Mouse (Mus musculus) thymus, postnatal 0 days (tissue): ENCODE results near the gene D630003M21Rik. TPM values are rescaled to one million over a fixed set of nuclear protein-coding genes. Genes with fewer than 3 reads are reported as not detected.

ENCODE experiments used
- DNase-seq: peaks from one replicate; pipeline ENCODE4 v3.0.0-alpha.2; 2015; ENCODE audit warnings: low spot score
- polyA plus RNA-seq: library from polyadenylated mRNA; unstranded; fragments of >200 nt; fragmentation: Nextera tagmentation; extraction: Ambion mirVana; gene quantifications from 2 replicates; pipeline ENCODE4 v1.2.1, GENCODE M21; 2015

Gene D630003M21Rik
- polyA plus RNA-seq, 1 experiment from 2014 or later: 0.47 TPM

DNA sequence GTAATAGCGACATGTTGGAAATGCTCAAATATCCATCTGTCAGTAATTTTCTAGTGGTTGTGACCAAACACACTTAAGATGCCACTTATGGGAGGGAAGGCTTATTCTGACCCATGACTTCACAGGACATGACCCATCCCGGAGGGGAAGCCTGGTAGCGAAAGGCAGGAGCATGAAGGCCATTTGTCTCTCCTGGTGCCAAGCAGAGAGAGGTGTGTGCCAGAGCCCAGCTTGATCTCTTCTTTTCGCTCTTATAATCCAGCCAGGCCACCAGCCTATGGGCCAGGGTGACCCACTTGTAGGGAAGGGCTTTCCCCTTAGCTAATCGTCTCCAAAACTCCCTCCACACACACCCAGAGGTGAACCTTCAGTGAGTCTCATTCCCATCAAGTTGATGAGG lies 9.1 kb upstream of the D630003M21Rik start:
- DNase-seq: no peak

DNA sequence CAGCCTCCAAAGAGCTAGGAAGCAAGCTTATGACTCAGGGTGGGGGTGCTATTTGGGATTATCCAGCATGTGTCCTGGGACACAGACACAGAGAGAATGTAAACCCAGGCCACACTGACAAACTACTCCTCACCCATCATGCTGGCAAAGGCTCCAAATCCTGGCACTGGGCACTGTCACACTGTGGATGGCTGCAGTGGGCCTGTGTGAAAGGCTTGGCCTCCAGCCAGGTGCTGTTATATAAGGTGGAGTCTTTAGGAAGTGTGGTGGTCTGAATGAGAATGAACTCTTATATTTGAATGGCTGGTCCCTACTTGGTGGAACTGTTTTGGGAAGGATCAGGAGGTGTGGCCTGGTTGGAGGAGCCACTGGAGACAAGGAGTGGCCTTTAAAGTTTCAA lies 7.7 kb upstream of the D630003M21Rik start:
- DNase-seq: no peak

DNA sequence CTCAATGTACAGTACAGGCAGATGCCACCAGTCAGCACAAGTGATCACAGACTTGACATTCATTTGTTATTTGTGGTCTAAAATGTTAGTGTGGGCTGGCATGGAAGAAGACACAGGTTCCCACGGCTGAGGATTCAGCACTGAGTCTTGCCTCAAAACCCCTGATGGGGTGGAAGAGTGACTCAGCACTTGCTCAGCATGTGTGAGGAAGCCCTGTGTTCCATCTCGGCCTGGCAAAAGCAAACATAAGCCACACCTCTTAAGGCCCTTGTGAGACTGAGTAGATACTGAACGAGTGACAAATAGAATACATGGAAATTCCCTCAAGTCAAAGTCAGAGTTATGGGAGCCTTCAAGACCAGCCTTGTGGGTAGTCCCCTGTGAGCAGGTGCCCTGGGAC lies 4.1 kb upstream of the D630003M21Rik start:
- DNase-seq: no peak

DNA sequence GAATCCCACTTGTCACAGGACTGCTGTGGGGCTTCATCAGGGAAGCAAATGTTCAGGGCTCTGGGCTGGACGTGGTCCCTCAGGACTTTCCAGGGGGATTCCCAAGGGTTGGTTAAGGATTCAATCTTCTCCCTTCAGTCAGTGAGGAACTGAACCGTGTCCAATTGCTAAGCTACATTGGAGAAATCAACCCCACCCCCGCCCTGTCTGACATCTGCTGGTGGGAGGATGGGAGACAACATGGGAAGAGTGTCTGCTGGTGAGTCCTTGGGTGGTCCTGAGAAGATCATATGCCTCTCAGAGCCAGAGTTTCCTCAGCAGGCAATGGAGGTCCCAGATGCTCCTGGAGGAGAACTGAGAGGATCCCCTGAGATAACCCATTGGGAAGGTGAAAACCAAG lies 3.4 kb upstream of the D630003M21Rik start:
- DNase-seq: no peak

DNA sequence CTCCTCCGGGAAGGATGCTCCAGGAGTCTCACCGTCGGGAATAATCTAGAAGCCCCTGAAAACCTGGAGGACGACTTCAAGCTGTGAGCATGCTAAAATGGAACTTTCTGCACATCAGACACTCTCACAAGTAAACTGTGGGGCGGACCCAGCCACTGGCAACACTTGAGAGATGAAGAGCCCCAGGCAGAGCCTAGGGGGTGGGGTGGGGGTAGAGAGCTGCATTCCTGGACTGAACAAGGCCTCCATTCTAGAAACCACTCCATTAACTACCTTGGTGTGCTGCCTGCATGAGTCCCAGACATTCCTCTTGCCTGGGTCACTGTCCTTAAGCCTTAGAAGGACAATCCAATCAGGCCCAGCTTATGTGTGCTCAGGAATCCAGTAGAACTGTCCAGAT lies 2.0 kb upstream of the D630003M21Rik start:
- no peak for DNase-seq

DNA sequence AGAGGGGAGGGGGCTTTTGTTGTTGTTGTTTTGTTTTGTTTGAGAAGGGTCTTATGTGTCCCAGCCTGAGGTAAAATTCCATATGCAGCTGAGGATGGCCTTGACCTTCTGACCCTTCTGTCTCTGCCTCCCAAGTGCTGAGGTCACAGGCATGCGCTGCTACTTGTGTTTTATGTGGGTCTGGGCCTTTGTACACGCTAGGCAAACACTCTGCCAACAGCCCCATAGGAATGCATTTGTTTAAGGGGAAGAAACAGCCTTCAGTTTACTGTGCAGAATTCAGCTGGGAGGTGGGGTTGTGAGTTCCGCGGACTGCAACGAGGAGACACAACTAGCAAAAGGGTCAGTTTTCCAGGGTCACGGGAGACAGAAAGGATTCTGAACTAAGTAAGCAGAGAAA lies 1.6 kb upstream of the D630003M21Rik start:
- DNase-seq: no peak

DNA sequence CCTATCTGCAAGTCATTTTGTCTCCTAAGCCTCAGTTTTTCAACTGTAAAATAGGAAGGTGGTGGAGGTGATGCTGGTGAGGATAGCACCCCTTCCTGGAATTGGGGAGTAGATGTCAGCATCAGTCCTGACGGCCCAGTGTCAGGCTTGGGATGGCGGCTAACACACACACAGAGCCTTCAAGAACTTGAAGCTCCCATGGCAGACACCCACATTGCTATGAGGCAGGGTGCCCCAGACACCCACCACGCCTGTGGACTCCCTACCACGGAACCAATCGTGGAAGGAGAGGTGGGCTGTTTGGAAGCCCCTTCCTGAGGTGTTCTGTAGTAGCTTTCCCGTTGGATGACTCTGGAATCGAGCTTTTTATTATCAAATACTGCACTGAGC lies 476 bp upstream of the D630003M21Rik start:
- no peak for DNase-seq

DNA sequence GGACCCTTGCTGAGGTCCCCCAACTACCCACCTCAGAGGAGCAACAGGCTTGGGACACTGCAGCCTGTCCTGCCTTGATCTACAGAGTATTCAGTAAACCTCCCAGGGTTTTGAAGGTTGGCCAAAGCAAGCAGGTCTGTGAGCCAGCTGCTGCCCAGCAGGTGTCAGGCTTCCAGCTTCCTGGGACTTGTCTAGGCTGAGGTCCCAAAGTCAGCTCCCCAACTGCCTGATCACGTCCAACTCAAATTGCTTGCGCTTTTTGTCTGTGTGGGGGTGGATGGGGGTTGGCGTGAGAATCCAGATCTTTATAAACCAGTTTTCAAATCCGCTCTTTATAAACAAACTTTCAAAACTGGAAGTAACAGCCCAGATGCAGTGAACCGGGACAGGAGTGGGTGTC lies 3.7 kb downstream of the D630003M21Rik start:
- DNase-seq: no peak

DNA sequence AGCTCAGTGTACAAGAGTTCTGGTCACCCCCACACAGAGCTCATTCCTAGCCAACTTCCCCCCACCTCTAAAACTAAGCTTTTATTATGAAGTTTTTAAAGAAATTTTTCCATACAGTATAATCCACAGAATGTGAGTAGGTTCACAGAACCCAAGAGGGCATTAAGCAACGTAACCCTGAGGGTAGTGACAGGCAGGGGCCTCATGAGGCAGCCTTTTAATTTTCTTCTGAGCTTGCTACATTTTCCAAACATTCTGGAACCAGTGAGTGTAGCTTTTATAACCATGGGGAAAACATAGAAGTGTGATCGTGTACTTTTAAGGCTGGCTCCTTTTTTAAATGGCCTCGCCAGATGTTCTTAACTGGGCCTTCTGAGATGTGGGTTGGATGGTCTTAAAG lies 5.5 kb downstream of the D630003M21Rik start:
- no peak for DNase-seq

DNA sequence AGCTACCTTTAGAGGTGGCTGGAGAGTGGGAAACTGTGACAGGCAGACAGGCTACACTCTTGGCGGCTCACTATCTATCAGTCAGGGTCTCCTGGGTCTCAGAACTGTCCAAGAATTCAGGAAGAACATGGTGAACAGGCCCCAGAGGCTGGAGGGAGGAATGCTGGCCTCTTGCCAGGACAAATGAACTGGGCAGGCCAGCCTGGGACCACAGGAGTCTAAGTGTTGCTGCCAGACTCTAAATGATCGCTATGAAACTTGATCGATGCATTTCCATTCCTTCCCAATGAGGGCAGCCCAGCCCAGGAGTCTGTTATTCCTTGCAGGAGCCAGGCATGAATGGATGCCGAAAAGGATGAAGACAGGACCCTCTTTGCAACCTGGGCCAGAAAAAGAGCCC lies 6.4 kb downstream of the D630003M21Rik start:
- no peak for DNase-seq

DNA sequence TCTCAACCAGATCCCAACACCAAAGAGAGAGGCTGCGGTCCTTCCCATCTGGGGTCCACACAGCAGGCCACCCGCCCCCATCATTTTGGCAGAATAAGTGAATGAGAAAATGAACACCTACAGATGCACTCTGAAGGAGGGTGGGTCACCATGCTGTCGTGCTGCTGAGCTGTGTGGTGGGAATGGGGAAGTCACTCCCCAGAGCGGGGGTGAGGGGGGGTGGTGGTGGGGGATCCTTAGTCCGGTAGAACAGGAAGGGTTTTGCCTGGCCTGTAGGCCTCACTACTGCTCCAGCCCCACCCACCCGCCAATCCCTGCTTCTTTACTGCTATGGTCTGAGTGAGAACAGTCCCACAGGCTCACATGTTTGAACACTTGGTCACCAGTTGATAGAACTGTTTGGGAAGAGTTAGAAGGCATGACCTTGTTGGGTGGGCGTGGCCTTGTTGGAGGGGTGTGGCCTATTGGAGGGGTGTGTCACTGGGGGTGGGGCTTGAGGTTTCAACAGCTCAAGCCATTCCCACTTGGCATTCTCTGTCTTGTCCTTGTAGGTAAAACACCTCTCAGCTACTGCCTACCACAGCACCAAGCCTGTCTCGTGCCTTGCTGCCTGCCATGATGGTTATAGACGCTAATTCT lies 7.5 kb downstream of the D630003M21Rik start:
- DNase-seq: no peak

DNA sequence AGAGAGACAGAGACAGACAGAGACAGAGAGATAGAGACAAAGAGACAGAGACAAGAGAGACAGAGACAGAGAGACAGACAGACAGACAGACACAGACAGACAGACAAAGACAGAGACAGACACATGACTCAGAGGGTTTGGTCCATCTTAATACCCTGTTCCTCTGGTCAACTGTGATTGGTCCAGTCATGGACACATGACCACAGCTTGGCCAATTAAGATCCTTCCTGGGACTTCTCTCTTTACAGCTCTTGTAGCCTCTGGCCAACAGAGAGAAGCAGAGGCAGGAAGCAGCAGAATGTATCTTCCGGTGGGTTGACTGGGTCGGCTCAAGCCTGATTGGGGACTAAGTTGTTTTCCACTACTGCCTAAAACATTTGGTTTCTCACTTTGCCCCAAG lies 9.5 kb downstream of the D630003M21Rik start:
- no peak for DNase-seq

DNA sequence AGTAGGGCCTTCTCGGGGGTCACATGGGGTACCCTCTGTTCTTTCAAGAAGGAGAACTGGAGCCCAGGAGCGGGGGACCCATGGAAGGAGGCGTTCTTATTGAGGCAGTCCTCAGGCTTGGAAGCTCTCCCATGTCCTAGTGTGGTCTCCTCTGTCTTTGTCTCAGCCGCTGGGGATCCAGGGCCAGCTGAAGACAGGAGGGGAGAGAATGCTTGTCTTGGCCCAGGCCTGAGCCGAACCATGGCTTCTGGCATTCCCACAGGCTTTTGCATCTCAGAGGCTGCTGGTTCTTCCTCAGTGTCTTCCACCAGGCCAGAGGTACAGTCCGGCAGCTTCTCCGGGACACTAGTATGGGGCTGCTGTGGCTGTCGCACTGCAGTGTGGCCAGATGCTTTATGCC lies 12.5 kb downstream of the D630003M21Rik start:
- DNase-seq: no peak

DNA sequence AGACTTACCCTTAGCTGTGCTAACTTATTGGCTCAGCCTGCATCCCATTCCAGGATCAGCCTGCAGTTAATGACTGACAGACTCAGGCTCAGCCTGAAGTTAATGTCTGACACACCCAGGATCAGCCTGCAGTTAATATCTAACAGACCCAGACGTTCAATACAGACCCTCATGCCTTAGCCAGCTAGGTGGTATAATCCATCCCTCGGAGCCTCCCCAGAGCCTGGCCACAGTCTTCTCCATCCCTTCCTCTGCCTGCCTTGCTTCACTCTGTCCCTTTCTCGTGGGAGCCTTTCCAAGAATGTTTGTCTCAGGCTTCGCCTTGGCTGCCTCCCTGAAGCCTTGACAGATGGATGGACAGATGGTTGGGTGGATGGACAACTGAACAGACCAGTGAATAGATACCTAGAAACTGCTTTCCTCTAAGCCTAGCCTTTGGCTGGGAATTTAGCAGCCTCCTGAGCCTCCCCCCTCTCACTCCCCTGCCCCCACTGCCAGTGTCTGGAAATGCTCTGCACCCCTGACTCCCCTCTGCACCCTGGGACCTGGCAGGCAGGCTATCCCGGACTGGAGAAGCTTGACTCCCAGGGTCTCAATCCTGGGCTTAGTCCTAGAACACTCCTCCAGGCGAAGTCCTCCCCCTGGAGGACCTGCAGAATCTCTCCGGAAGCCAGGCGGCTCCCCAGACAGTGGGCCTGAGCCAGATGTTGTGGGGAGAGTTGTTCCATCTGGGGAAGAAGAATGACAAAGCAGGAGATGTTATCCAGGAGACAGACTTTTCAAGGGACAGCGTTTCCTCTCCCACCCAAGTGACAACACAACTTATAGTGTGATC lies 13.5 kb downstream of the D630003M21Rik start:
- no peak for DNase-seq

DNA sequence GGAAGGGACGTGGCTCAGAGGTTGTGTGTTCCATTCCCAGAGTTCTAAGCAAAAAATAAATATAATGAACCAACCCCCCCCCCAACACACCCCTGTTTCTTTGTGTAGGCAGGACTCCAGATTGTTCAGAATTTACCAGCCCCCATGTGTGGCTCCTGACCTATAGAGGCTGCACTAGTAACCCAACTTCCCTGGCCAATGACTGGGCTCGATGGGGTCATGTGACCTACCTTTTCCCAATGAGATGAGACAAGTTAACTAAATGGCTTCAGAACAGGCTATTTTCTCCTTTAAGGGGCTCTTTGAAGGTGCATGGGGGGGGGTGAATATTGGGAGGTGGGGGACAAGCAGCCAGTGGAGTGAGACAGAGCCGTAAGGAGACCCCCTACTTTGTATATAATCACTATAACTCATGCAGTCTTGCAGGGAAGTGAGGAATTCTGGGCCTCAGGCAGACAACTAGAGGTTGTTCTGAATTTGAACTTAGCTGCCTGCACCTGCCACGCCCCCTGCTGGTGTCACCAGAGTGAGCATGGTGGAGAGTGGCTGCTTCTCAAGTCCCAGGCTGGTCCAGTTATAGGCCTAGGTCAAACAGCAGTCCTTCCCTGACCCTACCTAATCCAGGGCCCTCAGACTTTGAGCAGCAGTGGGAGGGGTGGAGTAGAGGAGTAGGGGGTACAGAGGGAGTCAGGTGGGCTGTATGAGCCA lies 17.1 kb downstream of the D630003M21Rik start:
- no peak for DNase-seq

DNA sequence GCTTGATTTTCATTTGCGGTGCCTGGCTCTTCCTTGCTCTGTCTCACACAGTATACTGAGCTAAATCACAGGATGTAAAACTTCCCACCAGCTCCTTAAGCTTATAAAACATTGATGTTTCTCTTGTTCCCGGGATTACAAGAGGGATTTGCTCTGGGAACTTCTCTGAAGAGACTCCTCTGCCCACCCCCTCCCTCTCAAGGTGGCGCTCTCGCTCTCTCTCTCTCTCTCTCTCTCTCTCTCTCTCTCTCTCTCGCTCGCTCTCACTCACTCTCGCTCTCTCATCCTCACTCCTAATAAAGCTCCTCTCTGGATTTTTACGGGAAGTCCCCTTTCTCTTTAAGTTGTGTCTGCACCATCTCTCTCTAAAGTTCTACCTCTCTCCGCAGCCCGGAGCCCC lies 18.1 kb downstream of the D630003M21Rik start:
- DNase-seq: no peak

DNA sequence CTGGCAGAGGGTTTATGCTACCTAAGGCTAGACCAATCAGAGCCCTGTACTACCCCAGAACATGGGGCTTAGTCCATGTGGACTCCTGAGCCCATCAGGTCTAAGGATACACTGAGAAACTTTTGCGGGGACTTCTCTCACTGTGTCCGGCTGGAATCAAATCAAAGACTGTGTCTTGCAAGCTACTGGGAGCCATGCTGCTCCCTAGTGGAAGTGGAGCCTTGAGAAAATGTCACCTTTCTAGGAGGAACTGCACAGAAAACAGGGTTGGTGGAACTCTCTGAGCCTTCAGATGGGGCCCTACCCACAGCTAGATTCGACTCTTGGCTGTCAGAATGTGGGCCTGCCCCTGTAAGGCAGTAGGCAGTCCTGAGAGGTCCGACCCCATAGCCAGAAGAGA lies 18.5 kb downstream of the D630003M21Rik start:
- no peak for DNase-seq

DNA sequence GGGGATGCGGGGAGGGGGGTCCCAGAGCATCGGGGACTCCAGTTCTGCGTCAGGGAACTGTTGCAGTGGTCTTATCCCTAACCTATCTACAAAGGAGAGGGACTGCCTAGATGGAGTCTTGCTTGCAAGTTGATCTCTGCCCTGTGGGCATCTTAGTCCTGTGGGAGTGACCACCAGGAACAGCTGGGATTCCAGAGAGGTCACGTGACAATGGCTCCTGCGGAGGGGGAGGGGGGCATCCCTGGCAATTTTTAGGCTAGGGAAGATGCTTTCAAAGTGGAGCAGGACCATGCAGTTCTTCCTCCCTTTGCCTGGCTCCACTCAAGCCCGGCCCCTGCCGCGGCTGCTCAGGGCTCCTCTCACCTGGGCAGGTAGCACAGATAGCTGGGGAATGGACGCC lies 19.2 kb downstream of the D630003M21Rik start:
- no peak for DNase-seq

DNA sequence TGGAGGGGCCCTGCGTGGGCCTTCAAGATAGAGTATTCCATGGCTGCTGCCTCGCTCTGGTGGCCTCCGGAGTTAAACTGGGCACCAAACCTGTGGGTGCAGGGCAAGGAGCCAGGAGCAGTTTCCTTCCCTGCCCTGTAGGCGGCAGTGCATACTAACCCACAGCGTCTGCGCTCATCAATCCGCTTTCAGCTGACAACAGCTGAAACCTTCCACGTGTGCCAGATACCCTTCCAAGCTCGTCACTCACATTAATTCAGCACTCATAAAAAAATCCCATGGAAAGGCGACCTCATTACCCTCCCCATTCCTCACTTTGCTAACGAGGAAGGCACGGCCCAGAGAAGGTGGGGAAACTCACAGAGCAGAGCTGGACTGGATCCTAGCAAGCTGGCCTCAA lies 21.2 kb downstream of the D630003M21Rik start:
- peak; percentile 71 for DNase-seq

DNA sequence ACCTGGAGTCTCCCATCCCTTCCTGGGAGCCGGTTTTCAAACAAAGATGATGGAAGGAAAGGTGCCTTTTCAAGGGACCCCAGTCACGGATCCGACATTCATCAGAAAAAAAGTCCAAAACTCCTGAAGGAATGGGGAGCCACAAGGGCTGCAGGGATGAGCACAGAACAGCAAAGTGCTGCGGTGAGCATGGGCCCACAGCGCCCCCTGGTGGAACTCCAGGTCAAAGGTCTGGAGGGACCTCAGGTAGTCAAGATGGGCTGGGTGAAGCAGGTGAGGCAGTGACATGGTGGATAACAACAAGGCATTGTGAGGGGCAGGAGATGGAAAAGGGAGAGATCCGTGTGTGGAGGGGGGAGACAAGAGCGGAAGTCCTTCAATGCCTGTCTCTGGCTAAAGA lies 24.9 kb downstream of the D630003M21Rik start:
- peak; percentile 68 for DNase-seq

DNA sequence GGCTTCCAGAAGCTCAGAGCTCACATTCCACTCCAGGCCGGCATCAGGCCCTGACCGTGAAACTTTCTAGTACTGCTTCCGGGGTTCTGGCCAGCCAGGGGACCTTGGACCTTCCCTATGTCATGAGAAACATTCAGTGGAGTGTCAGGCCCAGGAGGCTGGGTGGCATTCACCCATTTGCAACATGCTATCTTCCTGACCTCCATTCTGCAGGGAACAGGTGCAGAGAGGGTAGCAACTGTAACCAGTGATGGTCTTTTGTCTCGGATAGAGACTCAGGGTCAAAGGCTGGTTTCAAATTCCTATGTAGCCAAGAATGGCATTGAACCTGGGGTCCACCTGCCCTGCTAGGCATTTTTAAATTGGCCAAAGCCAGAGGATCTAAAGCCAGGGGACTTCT lies 25.3 kb downstream of the D630003M21Rik start:
- DNase-seq: no peak

DNA sequence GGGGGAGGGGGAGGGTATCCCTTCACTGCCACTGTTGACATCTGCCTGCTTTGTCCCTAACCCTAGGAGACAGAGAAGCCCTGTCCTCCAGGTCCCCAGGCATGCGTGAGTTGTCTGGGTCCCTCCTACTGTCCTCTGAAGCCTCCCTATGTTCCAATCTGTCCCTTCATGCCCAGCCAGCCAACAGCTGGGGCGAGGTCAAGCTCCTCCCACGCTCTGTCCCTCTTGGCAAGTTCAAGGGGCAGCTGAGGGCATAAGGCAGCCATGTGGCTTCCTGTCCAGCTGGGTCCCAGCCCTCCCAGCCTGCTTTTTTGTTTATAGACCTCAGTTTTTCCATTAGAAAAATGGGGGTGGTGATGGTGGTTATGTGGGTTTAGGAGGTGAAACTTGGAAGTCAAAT lies 29.7 kb downstream of the D630003M21Rik start:
- no peak for DNase-seq

DNA sequence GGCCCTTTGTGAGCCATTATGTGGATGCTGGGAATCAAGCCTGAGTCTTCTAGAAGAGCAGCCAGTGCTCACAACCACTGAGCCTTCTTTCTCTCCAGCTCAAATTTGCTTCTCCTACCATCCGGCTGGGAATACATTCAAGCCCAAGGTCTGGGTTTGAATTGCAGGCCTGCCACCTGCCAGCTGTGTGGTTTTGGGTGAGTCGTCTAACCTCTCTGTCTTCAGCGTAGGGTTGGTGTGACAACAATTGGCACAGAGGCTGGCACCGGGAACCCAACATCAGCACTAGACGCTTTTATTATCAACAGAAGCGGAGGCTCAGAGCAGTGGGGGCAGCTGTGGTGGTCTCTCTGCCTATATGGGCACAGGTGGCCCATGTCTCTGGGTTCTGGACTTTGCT lies 30.2 kb downstream of the D630003M21Rik start:
- DNase-seq: no peak
